Mouse (Mus musculus): Measurements from ENCODE around the gene Abca14.

Abca14 gene

GRCm38 (mm10) chr7:120203789-120204188 is at the start of gene Abca14:
TSS of gene Abca14 (plus strand) at chr7:120203961.
- DNase-seq, result peak; percentile 93

GRCm38 (mm10) chr7:120156841-120157409 is 46.8 kb upstream of the Abca14 start:
- no peak for DNase-seq

GRCm38 (mm10) chr7:120157575-120158061 is 46.1 kb upstream of the Abca14 start:
- DNase-seq, result no peak

GRCm38 (mm10) chr7:120158121-120158613 is 45.6 kb upstream of the Abca14 start:
- no peak for DNase-seq

- peak; percentile 49 for DNase-seq
Observed at GRCm38 (mm10) chr7:120163581-120164251, 40.0 kb upstream of the Abca14 start.

- no peak for DNase-seq
Observed at GRCm38 (mm10) chr7:120172188-120172700, 31.5 kb upstream of the Abca14 start.

GRCm38 (mm10) chr7:120173603-120174244 is 30.0 kb upstream of the Abca14 start, which contains the start of gene Anks4b:
TSS of gene Anks4b (plus strand) at chr7:120173858.
- DNase-seq, result peak; percentile 97

- no peak for DNase-seq
Observed at GRCm38 (mm10) chr7:120174723-120175504, 28.8 kb upstream of the Abca14 start.

GRCm38 (mm10) chr7:120177611-120178010 is 26.1 kb upstream of the Abca14 start:
- DNase-seq, result no peak

- DNase-seq, result no peak
Observed at GRCm38 (mm10) chr7:120178935-120179334, 24.8 kb upstream of the Abca14 start.

- no peak for DNase-seq
Observed at GRCm38 (mm10) chr7:120180547-120180946, 23.2 kb upstream of the Abca14 start.

GRCm38 (mm10) chr7:120181401-120182230 is 22.1 kb upstream of the Abca14 start:
- no peak for DNase-seq

- peak; percentile 75 for DNase-seq
Observed at GRCm38 (mm10) chr7:120182891-120183290, 20.9 kb upstream of the Abca14 start.

- peak; percentile 62 for DNase-seq
Observed at GRCm38 (mm10) chr7:120188946-120189345, 14.8 kb upstream of the Abca14 start.

GRCm38 (mm10) chr7:120189369-120190149 is 14.2 kb upstream of the Abca14 start:
- peak; percentile 93 for DNase-seq

GRCm38 (mm10) chr7:120190150-120190665 is 13.6 kb upstream of the Abca14 start:
- peak; percentile 92 for DNase-seq

GRCm38 (mm10) chr7:120192207-120192606 is 11.6 kb upstream of the Abca14 start:
- DNase-seq, result no peak

- no peak for DNase-seq
Observed at GRCm38 (mm10) chr7:120192816-120193215, 10.9 kb upstream of the Abca14 start.

GRCm38 (mm10) chr7:120195207-120195606 is 8.6 kb upstream of the Abca14 start:
- no peak for DNase-seq

- DNase-seq, result peak; percentile 84
Observed at GRCm38 (mm10) chr7:120201231-120201744, 2.5 kb upstream of the Abca14 start.

Data from kidney, adult 9 months (tissue).